Mouse (Mus musculus) kidney, postnatal 0 days (tissue): ENCODE measurements around the gene Noct. TPM values are rescaled to one million over a fixed set of nuclear protein-coding genes. Genes with fewer than 3 reads are reported as not detected.

Experiments
- ATAC-seq: fragments of 200-750 bp; cut with Nextera tagmentation; replicated peaks from 2 replicates; pipeline ENCODE4 v1.8.0; 2017; ENCODE audit warnings: low read depth, moderate number of reproducible peaks, moderate TSS enrichment, moderate library complexity; ENCODE audit not compliant: low FRiP score
- DNase-seq: peaks from one replicate; pipeline ENCODE4 v3.0.0-alpha.2; 2016; ENCODE audit warnings: low spot score
- H3K27ac ChIP-seq: fragments of 300-500 bp; sonication (generic); 2 replicates; pipeline ENCODE4 v1.5.1; 2014; ENCODE audit warnings: mild to moderate bottlenecking
- H3K27me3 ChIP-seq: fragments of 300-500 bp; sonication (generic); 2 replicates; pipeline ENCODE4 v1.6.1; 2014; ENCODE audit warnings: low read length, mixed read lengths; ENCODE audit not compliant: insufficient read depth
- H3K36me3 ChIP-seq: fragments of 300-500 bp; sonication (generic); 2 replicates; pipeline ENCODE4 v1.6.1; 2014; ENCODE audit warnings: low read length, mixed read lengths; ENCODE audit not compliant: insufficient read depth
- H3K4me1 ChIP-seq: fragments of 300-500 bp; sonication (generic); replicated peaks from 2 replicates; pipeline ENCODE4 v1.6.1; 2014; ENCODE audit warnings: antibody characterized with exemption, low read length, mixed read lengths; ENCODE audit not compliant: insufficient read depth
- H3K4me2 ChIP-seq: fragments of 300-500 bp; sonication (generic); 2 replicates; pipeline ENCODE4 v1.6.1; 2014; ENCODE audit warnings: mild to moderate bottlenecking, low read length, moderate library complexity, mixed read lengths
- H3K4me3 ChIP-seq: fragments of 300-500 bp; sonication (generic); replicated peaks from 2 replicates; pipeline ENCODE4 v1.5.1; 2014; ENCODE audit warnings: low read depth, low read length
- H3K9ac ChIP-seq: fragments of 300-500 bp; sonication (generic); 2 replicates; pipeline ENCODE4 v1.6.1; 2014; ENCODE audit warnings: low read depth, low read length
- H3K9me3 ChIP-seq: fragments of 300-500 bp; sonication (generic); replicated peaks from 2 replicates; pipeline ENCODE4 v1.6.1; 2016; ENCODE audit warnings: low read length, inconsistent platforms, mixed read lengths
- CTCF ChIP-seq: IDR thresholded peaks from 2 replicates; pipeline ENCODE4 v1.5.1; 2016; ENCODE audit warnings: antibody characterized with exemption, low read depth, mild to moderate bottlenecking, moderate library complexity
- WGBS: fragments of 180-500 bp; shearing (Covaris S2); extraction: QIAGEN DNeasy Blood & Tissue Kit; methylation state at CpG from one replicate; pipeline ENCODE4 v1.1.7; 2014; 5-methylcytosine and 5-hydroxymethylcytosine counted together
- polyA plus RNA-seq: library from polyadenylated mRNA; unstranded; fragments of >200 nt; fragmentation: Nextera tagmentation; extraction: Ambion mirVana; gene quantifications from 2 replicates; pipeline ENCODE4 v1.2.1, GENCODE M21; 2015

The Noct gene
- polyA plus RNA-seq, 1 experiment from 2014 or later: 7.1 TPM

- Histone ChIP-seq H3K4me2 (no peak overlapping the region), H3K27me3 (no peaks in the 10 kb centered on the region), H3K36me3 (0 out of 2 replicates have a peak, but pooled peaks cover 11% of the 10 kb centered on the region), H3K9ac (0 out of 2 replicates have a peak overlapping the region, but pooled peaks have one; percentile 13), H3K4me3 (no peak overlapping the region), H3K27ac (no peak overlapping the region), H3K9me3 (no peaks in the 10 kb centered on the region), H3K4me1 (no peaks in the 10 kb centered on the region)
- no peak for TF ChIP-seq CTCF
- ATAC-seq: no peak; the same call in 1 of the 2 replicates
- DNase-seq: peak; percentile 41
- 57% methylated on average over 16 of the region's 16 CpGs for WGBS
Observed at GRCm38 (mm10) chr3:51247704-51248103, 23.5 kb downstream of the Noct start.

GRCm38 (mm10) chr3:51248600-51248999 lies 24.4 kb downstream of the Noct start:
- Histone ChIP-seq H3K9ac (no peak overlapping the region), H3K4me2 (no peak overlapping the region), H3K4me1 (no peaks in the 10 kb centered on the region), H3K36me3 (peaks cover 17% of the 10 kb centered on the region), H3K27ac (no peak overlapping the region), H3K4me3 (no peak overlapping the region), H3K9me3 (no peaks in the 10 kb centered on the region), H3K27me3 (no peaks in the 10 kb centered on the region)
- no peak for ATAC-seq
- 94% methylated on average over 6 of the region's 6 CpGs for WGBS
- no peak for TF ChIP-seq CTCF
- no peak for DNase-seq

GRCm38 (mm10) chr3:51249460-51249859 lies 25.2 kb downstream of the Noct start:
- no peak overlapping the region for H3K9ac ChIP-seq
- H3K36me3 ChIP-seq: peaks cover 25% of the 10 kb centered on the region
- no peaks in the 10 kb centered on the region for H3K4me1 ChIP-seq
- no peak for TF ChIP-seq CTCF
- no peaks in the 10 kb centered on the region for H3K27me3 ChIP-seq
- H3K9me3 ChIP-seq: no peaks in the 10 kb centered on the region
- 80% methylated on average over 11 of the region's 11 CpGs for WGBS
- H3K4me2 ChIP-seq: no peak overlapping the region
- no peak for ATAC-seq
- no peak overlapping the region for H3K4me3 ChIP-seq
- no peak overlapping the region for H3K27ac ChIP-seq
- DNase-seq: no peak

GRCm38 (mm10) chr3:51249866-51250265 lies 25.6 kb downstream of the Noct start:
- ATAC-seq: no peak

GRCm38 (mm10) chr3:51251057-51251456 lies 26.8 kb downstream of the Noct start:
- WGBS: 77% methylated on average over 5 of the region's 5 CpGs
- peaks cover 37% of the 10 kb centered on the region for H3K36me3 ChIP-seq
- no peak for ATAC-seq

More at GRCm38 (mm10) chr3:51249866-51250265, 25.6 kb downstream of the Noct start:
- H3K9me3 ChIP-seq: no peaks in the 10 kb centered on the region
- DNase-seq: no peak
- no peak overlapping the region for H3K4me3 ChIP-seq
- no peaks in the 10 kb centered on the region for H3K4me1 ChIP-seq
- H3K9ac ChIP-seq: no peak overlapping the region
- H3K4me2 ChIP-seq: no peak overlapping the region
- H3K27me3 ChIP-seq: no peaks in the 10 kb centered on the region
- WGBS: 93% methylated on average over 13 of the region's 13 CpGs
- TF ChIP-seq CTCF: no peak
- H3K27ac ChIP-seq: no peak overlapping the region
- peaks cover 29% of the 10 kb centered on the region for H3K36me3 ChIP-seq

GRCm38 (mm10) chr3:51252223-51252622 lies 28.0 kb downstream of the Noct start:
- ATAC-seq (no peak), DNase-seq (no peak)
- no peak overlapping the region for H3K9ac ChIP-seq
- peaks cover 49% of the 10 kb centered on the region for H3K36me3 ChIP-seq
- H3K9me3 ChIP-seq: no peaks in the 10 kb centered on the region
- no peak overlapping the region for H3K27ac ChIP-seq
- H3K4me3 ChIP-seq: no peak overlapping the region
- no peak overlapping the region for H3K4me2 ChIP-seq
- no peak for TF ChIP-seq CTCF
- no peaks in the 10 kb centered on the region for H3K4me1 ChIP-seq
- no peaks in the 10 kb centered on the region for H3K27me3 ChIP-seq
- 96% methylated on average over 1 of the region's 1 CpGs for WGBS

More at GRCm38 (mm10) chr3:51251057-51251456, 26.8 kb downstream of the Noct start:
- Histone ChIP-seq H3K27ac (no peak overlapping the region), H3K9ac (no peak overlapping the region), H3K9me3 (no peaks in the 10 kb centered on the region), H3K4me1 (no peaks in the 10 kb centered on the region), H3K4me3 (no peak overlapping the region), H3K4me2 (no peak overlapping the region), H3K27me3 (no peaks in the 10 kb centered on the region)
- no peak for TF ChIP-seq CTCF
- DNase-seq: no peak
